Mouse (Mus musculus) regulatory T cell (primary cell): ENCODE measurements at regions not wholly inside any gene's neighbourhood (a gene's known extent, or its start where the extent isn't known, plus 50 kb on each side); places are given as distances from the start of the nearest gene placed in this dataset.

ENCODE experiments used
- in situ Hi-C: fragments of 300-600 bp; cut with MboI, MseI; formaldehyde crosslinking; loops from one replicate; pipeline ENCODE4 v1.15.1; 2025; ENCODE audit warnings: high pct_unique_total_duplicates

DNA sequence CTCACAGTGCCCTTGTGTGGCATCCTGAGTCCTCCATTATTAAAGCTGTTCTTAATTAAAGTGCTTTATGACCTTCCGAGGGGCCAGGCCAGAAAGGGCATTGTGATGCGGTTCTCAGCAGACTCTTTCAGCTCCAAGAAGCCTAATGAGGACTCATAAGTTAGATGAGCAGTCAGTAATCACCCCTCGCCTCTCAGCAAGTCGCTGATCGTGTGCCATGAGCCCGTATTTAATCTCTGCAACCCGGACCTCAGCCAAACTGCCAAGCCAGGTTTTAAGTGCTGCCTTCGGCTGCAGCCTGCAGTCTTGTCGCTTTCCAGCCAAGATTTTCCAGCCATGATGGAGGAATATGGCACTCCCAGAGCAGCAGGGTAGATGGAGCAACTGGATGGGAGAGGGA, 56.1 kb upstream of the Rbfox1 start:
- in situ Hi-C loops = no loop called here

DNA sequence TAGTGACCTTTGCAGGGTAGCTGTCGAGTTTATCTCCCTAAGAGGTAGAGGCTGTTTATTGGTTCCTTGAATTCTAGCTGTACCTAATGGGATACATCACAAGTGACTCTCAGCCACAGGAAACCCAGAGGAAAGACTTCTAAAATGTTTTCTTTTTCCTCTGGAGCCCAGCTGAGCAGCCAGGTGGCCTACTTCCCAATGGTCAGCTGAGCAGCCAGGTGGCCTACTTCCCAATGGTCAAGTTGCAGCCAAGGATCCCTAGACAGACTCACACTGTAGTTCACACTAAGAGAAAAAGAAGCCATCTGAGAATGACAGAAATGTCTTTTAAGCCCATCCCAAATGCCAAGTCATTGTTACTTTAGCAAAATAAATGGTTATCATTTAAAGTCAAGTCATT, 61.8 kb upstream of the Rbfox1 start:
- in situ Hi-C loops = no loop called here

DNA sequence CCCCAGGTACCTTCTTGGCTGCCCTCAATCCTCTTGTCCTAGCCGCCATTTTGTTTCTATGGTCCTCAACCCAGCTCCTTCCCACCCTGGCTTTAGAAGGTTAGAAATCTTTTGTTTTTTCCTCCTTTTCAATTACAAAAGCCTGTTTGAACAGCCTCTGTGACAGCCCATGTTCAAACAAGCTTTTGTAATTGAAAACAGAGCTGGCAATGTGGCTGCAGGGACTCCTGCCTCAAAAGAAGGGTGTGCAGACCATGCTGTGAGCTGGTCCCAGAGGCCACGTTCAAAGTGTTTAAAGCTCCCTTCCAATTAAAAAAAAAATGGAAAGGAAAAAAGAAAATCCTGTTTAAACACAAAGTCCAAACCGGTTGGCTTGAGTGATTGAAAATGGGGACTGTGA, 68.0 kb upstream of the Rbfox1 start:
- in situ Hi-C loops = no loop called here

DNA sequence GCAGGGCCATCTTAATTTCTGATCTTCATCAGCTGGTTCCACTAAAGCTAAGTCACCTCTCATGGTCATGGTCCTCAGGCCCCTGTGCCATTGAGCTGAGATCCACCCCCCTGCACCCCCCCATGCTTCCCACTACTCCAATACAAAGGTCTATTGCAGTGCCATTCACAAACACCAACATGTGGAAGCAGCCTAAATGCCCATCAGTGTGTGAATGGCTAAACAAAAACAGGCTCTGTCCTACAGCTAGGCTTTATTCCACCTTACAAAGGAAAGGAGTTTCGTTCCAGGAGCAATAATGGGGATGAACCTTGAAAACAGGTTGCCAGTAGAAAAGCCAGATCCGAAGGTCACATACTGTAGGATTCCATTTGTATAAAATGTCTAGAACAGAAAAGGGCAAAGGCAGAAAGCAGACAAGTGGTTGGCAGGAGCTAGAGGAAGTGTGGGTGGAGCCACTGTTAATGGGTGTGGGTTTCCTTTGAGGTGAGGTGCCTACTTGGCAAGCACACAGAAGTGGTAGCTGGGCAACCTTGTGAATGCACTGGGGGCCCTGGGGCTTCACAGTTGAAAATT, 72.8 kb upstream of the Rbfox1 start:
- in situ Hi-C loops = no loop called here

DNA sequence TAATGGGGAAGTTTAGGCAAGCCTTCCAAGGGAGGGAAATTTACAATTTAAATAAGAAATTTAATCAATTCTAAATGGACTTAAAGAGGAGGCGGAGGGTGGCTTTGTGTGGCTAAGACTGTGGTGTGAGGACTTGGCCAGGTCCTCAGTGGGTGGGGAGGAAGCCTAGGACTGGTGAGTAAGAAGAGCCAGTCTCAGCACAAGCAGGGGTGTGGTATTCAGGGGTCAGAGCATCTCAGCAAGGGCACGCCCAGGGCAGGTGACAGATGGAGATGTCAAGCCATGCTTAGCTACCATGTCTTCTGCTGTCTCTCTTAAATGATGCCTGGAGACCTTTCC, 73.5 kb upstream of the Rbfox1 start:
- in situ Hi-C loops = no loop called here

DNA sequence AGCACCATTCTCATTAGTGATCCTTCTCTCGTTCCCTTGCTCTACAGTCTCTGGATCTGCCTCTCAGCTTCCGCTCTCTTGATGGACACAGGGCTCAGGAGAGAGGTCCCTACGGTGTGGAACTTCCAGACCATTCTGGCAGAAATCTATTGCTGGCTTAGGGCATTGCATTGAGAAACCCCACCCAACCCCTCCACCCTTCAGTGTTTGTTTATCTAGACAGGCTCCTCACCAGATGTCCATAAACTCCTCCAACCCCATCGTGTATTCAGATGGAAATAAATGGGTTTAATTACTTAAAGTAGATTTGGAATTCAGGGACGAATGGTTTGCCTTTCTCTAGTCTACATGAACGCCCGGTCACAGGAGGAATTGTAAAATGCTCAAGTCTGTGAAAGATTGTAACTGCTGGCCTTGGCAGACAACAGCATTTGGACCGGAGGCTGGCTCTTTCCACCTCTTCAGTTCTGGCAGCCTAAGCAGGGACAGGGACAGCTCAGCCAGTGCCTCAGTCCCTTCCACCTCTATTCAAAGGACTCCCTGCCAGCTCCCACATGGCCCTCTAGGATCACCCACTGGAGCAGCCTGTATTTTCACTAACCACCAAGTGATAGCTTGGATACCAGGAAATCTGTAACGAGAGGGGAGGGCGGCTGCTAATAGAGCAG, 74.0 kb upstream of the Rbfox1 start:
- in situ Hi-C loops = no loop called here

DNA sequence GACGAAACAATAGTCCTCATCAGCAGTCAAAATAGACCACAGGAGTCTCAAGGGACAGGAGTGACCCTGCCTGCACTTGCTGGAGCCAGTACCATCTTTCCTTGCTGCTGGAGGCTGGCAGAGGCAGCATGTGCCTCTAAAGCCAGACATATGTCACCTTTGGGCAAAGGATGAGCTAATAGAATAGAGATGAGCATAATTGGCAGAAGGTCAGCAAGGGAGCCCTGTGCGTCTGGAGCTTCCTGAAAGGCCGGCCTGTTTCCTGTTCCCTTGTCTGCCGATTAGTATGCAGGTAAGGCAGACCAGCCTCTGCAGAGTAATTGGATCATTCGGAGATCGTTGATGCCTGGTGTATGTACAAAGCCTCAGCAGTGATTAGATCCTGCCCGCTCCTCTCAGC, 87.0 kb upstream of the Rbfox1 start:
- in situ Hi-C loops = no loop called here

DNA sequence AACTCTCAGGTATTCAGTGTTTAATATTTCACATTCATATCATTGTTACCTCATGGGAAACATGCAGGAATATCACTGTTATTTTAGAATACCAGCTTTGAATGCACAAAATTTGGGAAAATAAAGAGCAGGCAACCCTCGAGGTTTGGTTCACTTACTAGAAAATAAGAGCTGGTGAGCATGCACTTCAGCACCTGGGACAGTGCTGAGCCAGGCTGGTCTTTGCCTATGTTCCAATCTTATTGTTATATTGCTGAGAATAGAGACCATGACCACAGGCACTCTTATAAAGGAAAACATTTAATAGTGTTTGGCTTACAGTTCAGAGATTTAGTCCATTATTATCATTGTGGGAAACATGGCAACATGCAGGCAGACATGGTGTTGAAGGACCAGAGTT, 92.9 kb upstream of the Rbfox1 start:
- in situ Hi-C loops = no loop called here

DNA sequence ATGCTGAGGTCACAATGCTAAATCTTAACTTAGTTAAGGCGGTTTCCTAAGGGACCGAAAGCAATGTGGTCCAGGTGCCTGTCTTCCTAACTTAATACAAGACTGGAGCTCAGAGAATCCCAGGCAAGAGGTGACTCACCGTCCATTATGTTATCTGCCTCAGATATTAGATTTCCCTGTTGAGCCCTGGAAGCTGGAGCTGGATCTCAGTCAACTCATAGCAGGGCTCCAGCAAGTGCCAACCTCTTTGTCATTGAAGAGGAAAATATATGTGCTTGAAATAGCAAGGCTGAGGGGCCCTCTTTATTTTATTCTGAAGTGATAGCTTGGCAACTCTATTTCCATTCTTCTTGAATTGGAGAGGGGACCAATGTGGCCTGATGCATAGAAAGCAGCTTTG, 95.0 kb upstream of the Rbfox1 start:
- in situ Hi-C loops = no loop called here

DNA sequence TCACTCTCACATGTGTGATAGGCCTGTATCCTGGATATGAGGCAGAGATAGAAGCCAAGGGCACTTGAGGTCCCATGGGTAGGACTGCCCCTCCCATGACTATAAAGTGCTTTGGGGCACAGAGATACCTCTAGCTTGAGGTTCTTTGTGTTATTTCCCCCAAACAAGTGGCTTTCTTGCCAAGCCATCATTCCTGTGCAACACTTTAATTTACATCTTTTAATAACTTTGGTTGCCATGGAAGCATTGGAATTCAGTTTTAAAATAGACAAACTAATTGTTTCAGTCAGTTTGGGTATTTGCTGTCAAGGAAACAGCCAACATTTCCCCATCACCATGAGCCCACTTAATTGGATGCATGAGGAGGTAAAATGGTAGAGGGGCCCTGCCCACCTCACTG, 97.9 kb upstream of the Rbfox1 start:
- in situ Hi-C loops = no loop called here

DNA sequence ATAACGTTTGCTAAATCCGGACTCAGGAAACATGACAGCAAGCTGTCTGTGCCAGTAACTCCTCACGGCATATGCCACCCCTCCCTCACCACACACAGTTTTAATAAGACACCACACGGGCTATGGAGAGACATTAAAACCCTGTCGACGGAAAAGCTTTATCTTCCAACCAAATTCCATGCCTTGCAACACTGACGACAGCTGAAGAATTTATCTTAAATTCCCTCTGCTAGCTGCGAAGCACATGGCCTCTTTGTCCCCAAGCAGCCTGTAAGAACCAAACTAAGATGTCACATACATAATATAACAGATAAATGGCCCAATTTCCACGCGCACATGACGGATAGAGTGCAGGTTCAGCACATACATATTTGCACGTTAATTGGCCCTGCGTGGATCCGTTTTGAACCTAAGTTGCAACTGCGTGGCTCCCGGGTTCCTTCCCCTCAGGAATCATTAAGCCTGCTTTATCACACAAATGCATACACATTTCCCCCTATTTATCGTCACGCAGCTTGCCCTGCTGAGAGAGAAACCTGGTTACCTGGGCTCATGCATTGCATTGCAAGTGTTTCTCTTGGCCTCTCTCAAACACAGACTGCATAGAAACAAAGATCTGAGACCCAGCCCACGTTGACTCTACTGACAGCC, 118.3 kb upstream of the Rbfox1 start:
- in situ Hi-C loops = no loop called here

DNA sequence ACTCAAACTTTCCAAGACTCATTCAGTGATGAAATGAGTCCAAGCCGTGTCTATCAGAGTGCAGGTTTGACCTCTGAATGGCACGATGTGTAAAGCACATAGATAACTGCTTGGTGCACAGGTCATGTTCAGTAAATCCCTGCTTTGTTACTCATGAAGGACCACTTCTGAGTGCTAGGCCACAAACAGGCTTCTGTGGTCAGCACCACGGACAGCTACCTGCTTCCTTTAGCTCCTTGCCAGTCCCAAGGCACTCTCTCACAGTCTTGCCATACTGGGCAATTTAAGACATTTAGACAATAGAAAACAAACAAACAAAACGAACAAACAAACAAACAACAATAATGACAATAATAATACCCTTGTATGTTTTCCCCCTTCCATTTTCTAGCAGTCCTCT, 120.0 kb upstream of the Rbfox1 start:
- in situ Hi-C loops = no loop called here

DNA sequence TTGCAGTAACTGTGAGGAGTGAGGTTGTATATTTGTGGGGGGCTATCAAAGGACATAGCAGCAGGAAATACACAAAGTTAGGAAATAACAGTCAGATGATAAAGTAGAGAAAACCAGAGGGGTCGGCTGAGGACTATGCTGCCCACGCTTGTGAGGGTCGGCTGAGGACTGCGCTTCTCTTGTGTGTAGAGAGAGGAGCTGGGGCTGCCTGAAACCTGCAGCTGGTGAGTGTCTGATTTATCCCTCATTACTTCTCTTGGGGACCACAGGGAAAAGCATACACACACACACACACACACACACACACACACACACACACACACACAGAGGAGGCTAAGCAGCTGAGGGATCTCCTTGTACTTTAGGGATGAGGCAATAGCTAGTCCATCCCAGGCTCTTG, 124.3 kb upstream of the Rbfox1 start:
- in situ Hi-C loops = no loop called here

DNA sequence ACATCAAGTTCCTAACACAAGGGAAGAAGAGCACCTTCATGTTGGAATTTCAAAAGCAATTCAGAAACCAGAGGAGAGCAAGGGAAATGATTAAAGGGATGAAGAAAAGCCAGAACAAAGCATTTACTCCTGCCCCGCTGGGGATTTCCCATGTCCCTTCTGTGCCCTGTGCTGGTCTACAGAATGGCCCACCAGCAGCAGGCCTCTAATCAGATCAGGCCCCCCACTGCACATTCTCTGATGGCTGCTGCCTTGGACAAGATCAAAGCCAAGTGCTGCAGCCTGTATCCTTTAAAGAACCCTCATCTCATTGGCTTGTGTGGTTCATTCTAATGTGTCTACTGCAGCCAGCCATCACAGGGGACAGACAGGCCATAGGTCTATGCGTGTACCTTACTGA, 126.1 kb upstream of the Rbfox1 start:
- in situ Hi-C loops = no loop called here

DNA sequence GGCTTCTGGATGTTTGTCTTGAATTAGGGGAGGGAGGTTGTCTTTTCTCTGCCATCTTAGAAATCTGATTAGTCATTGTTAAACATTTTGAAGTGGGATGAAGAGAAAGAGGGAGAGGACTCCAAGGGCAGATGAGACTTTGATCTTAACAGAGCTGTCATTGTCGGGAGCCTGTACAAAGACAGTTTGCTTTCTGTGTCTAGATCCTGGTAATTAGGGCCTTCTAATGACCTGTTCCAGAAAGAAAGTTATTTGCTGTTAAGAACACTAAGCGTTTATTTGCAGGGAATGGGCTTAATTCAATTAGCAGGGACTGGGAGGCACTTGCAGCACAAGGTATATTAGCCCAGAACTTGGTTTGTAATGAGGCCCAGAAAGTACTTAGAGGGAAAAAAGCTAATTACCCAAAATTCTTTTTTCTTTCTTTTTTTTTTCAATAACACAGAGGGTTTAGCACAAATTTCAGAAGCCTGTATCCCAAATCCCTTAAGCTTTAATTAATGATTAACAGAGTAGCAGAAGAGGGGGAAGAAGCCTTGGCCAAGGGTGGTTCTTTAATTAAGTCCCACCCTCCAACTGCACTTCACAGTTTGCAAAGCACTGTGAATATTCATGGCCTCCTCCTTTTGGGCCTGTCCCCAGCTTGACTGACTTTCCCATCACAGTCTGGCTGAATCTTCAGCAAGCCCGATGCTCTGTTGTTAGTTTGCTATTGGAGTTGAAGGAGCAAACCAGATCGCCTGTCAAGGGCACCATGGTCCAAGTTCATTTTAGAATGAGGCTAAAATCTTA, 142.2 kb upstream of the Rbfox1 start:
- in situ Hi-C loops = no loop called here

DNA sequence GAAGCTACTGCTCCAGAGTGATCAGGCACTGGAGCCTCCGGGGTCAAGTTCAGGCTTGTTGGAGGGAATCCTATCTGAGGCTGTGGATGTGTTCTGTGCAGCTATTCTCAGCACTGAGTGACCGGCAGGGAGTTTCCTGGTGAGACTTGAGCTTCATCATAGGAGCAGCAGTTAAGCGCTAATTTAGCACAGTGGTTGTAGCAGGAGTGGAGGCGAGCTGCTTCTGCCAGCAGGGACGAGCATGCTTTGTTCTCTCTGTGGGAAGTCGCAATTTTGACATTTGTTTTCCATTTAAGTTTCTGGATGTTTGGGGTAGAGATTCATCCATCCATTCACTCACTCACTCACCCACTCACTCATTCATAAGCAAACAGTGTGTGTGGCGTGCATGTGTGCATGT, 144.4 kb upstream of the Rbfox1 start:
- in situ Hi-C loops = no loop called here

DNA sequence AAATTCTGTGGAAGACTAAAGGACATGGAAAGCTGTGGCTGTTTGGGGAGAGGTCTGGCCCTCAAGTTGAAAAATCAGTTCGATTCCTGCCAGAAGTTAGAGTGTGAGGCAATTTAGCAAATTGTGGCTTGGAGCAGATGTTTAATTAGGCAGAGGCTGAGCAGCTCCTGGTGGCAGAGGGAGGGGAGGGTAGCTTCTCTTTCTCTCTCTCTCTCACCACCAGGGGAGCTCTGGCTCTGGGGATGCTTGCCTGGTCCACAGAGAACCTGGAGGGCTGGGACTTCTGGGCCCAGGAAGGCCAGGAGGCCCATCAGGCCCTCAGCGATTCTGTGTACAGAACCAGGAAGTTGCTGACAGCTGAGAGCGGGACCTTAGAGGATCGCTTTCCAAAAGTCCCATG, 151.5 kb upstream of the Rbfox1 start:
- in situ Hi-C loops = no loop called here

DNA sequence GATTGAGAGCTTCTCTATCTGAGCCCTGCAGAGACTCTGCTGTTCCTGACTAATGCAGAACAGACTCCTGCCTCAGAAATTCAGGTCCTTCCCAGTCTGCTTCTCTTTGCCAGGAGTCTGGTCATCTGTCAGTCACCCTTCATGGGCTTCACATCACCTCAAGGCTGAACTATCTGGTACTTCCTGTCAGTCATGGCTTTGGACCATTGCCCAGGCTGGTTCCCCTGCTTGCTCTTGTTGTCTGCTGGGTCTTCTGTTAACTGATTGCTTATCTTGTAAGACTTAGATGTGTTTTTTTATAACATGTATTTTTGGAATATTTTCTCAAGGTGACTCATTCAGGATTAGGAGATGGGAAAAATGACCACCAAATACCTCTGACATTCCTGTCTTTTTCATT, 162.6 kb upstream of the Rbfox1 start:
- in situ Hi-C loops = no loop called here

DNA sequence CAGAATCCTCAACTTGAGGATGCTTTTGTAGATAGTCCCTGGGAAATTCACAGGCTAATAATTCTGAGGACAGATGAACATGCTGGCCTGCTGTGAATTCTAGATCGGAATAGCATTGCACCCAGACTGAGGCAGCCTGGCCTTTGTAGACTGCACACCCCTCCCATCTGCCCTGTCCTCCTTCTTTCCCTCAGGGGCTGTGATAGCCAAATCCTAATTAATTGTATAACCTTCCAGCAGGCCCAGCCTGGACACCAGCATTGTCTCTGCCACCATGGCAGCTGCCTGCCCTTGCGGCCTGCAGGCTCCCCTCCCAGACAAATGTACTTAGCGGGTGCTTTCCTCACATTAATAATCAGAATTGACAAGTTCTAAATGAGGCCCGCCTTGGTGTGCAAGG, 171.7 kb upstream of the Rbfox1 start:
- in situ Hi-C loops = no loop called here

DNA sequence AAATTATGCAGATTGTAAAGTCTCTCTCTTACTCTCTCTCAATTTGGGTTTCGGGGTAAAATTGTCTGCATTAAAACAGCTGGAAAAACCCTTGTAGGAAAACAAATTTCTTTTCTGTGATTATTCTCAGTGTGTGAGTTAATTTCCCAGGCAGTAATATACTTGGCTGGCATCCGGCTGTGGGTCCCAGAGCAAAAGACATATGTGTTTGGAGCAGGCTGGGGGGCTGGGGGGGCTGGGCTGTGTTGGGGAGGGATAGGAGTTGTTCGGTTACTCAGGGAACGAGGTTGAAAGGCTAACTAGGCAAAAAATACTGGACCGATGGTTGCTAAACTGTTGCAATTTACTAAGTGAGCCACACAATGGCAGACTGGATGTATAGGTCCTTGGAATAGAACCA, 175.3 kb upstream of the Rbfox1 start:
- in situ Hi-C loops = no loop called here

DNA sequence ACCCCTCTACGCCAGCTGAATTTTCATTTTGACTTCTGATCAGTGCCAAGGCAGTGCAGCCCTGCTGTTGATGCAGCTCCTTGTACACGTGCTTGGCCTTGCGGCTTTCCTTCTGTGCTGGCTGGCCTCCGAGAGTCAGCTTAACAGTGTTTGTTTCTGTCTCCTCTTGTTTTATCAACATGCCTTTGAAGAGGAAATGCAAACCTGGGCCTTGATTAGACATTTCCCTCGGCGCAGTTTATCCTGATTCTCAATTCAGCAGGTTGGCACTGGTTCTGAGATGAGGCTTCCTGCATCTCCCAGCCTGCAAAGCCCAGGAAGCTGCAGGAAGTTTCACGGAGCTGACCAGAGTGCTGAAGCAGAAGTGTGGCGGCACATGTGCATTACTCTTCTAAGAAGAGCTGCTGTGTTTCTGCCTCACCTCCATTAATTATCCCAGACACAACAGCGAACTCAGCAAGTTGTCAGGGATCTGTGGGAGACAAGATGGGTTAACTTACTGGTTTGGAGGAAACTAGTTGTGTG, 184.4 kb upstream of the Rbfox1 start:
- in situ Hi-C loops = no loop called here

DNA sequence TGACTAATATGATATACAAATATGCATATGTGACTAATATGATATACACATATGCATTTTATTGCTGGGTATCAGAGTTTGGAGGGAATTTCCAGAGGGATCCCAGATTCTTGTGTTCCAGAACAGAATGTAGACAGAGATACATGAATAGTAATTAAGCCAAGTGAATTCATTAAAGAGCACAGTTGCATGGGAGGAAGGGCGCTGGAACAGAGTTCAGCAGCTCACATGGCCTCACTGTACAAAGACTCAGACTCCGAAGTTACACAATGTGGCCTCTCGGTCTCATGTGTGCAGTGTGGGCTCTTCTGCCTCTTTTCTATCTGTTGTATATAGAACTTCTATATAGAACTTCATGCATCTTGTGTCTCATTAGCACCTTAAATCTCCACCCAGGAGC, 196.8 kb upstream of the Rbfox1 start:
- in situ Hi-C loops = no loop called here
